ENCODE assay signal across 28 mouse cellular contexts in genomic region chr14:118168776-118169175, GRCm38 (mm10). TPM values are rescaled to one million over a fixed set of nuclear protein-coding genes. Genes with fewer than 3 reads are reported as not detected.
A peak's percentile ranks its signal among the peaks of the same experiment; 100 is the strongest.
DNase-seq lines count a peak whose midpoint lies in the region; ATAC-seq and TF ChIP-seq lines count a peak whose summit lies in the region.
"Had no signal": no experiment of that assay in that cellular context is flagged by ENCODE, and none has a peak within 500 bp of the region (broad histone marks: within the 10 kb centered on the region; RNA-seq: fewer than 3 reads in every experiment).

No protein-coding gene starts in this region.

- H3K36me3 ChIP-seq in hindbrain, postnatal 0 days (ENCODE audit: insufficient read depth, low read length): peaks cover 9% of the 10 kb centered on the region
- H3K36me3 ChIP-seq in hindbrain, embryonic 10.5 days: peaks cover 23% of the 10 kb centered on the region
- peaks cover 8% of the 10 kb centered on the region; the same call in 1 of the 2 replicates for H3K36me3 ChIP-seq in forebrain, embryonic 14.5 days (ENCODE audit: control insufficient read depth, insufficient read depth, low read length)
- peaks cover 27% of the 10 kb centered on the region for H3K36me3 ChIP-seq in embryonic facial prominence, embryonic 10.5 days (replicated peaks)

- no peak overlapping the region for H3K9ac ChIP-seq in hindbrain, postnatal 0 days (replicated peaks; ENCODE audit: low read length)
- no peak overlapping the region for H3K9ac ChIP-seq in forebrain, embryonic 14.5 days (ENCODE audit: low read length)
- H3K9ac ChIP-seq: embryonic facial prominence, embryonic 13.5 days; forebrain, embryonic 12.5 days; hindbrain, embryonic 13.5 days had no signal

- 0 out of 2 replicates have a peak, but pooled peaks have one; percentile 4 for TF ChIP-seq CTCF in hindbrain, postnatal 0 days (IDR thresholded peaks at IDR 0.05; ENCODE audit: low read depth)

- no peak for DNase-seq in hindbrain, postnatal 0 days (ENCODE audit: low spot score)
- DNase-seq in hindbrain, embryonic 10.5 days (ENCODE audit: low spot score): no peak
- DNase-seq in 3T3-L1 (ENCODE audit: low read depth, low spot score): peak; percentile 6
- peak; percentile 62 for DNase-seq in ES-CJ7 (ENCODE audit: low read depth, low spot score)
- peak; percentile 93 for DNase-seq in ZHBTc4 (ENCODE audit: low read depth, low spot score)
- DNase-seq in adrenal gland, postnatal 4 days (ENCODE audit: low spot score in 2 of 2): no peak
- no peak for DNase-seq in forebrain, embryonic 14.5 days (ENCODE audit: low spot score)
- no peak for DNase-seq in embryonic facial prominence, embryonic 10.5 days (ENCODE audit: low spot score)
- DNase-seq: adrenal gland, postnatal 10 days; adrenal gland, postnatal 36 days; B cell, adult 2 months; cerebellum, adult 11 months; cerebellum, adult 2 months; cerebellum, adult 9-11 months; cerebellum, postnatal 25 days; gastrocnemius, postnatal 10 days; gastrocnemius, postnatal 36 days; heart, adult 2 months had no signal

- 97% methylated on average over 4 of the region's 4 CpGs for WGBS in hindbrain, postnatal 0 days
- WGBS in hindbrain, embryonic 10.5 days: 91% methylated on average over 4 of the region's 4 CpGs
- 94% methylated on average over 4 of the region's 4 CpGs for WGBS in forebrain, embryonic 14.5 days
- 95% methylated on average over 4 of the region's 4 CpGs for WGBS in embryonic facial prominence, embryonic 10.5 days

- no peak overlapping the region for H3K27ac ChIP-seq in hindbrain, postnatal 0 days
- no peak overlapping the region for H3K27ac ChIP-seq in hindbrain, embryonic 10.5 days
- H3K27ac ChIP-seq in forebrain, embryonic 14.5 days (ENCODE audit: low read depth, low read length): no peak overlapping the region
- H3K27ac ChIP-seq in embryonic facial prominence, embryonic 10.5 days (replicated peaks): no peak overlapping the region
- H3K27ac ChIP-seq: embryonic facial prominence, embryonic 13.5 days; forebrain, embryonic 12.5 days; heart, adult 2 months; heart, embryonic 10.5 days; hindbrain, embryonic 13.5 days had no signal

- H3K4me2 ChIP-seq in hindbrain, postnatal 0 days (ENCODE audit: low read depth, low read length): no peak overlapping the region
- no peak overlapping the region for H3K4me2 ChIP-seq in forebrain, embryonic 14.5 days (ENCODE audit: low read length)
- H3K4me2 ChIP-seq: embryonic facial prominence, embryonic 13.5 days; forebrain, embryonic 12.5 days; hindbrain, embryonic 13.5 days had no signal

- H3K4me3 ChIP-seq in hindbrain, postnatal 0 days (ENCODE audit: low read length): no peak overlapping the region
- H3K4me3 ChIP-seq in hindbrain, embryonic 10.5 days: no peak overlapping the region
- no peak overlapping the region for H3K4me3 ChIP-seq in forebrain, embryonic 14.5 days (ENCODE audit: low read depth, low read length)
- H3K4me3 ChIP-seq in embryonic facial prominence, embryonic 10.5 days: no peak overlapping the region
- H3K4me3 ChIP-seq: embryonic facial prominence, embryonic 13.5 days; erythroblast, embryonic 14.5 days; forebrain, embryonic 12.5 days; heart, adult 2 months; heart, embryonic 10.5 days; hindbrain, embryonic 13.5 days had no signal

- H3K4me1 ChIP-seq in hindbrain, postnatal 0 days (ENCODE audit: insufficient read depth, low read length): no peaks in the 10 kb centered on the region
- peaks cover 22% of the 10 kb centered on the region for H3K4me1 ChIP-seq in hindbrain, embryonic 10.5 days (replicated peaks)
- no peaks in the 10 kb centered on the region for H3K4me1 ChIP-seq in forebrain, embryonic 14.5 days (ENCODE audit: control insufficient read depth, insufficient read depth, low read length)
- no peaks in the 10 kb centered on the region for H3K4me1 ChIP-seq in embryonic facial prominence, embryonic 10.5 days
- H3K4me1 ChIP-seq: embryonic facial prominence, embryonic 13.5 days; forebrain, embryonic 12.5 days; heart, embryonic 10.5 days; hindbrain, embryonic 13.5 days had no signal

- no peaks in the 10 kb centered on the region for H3K27me3 ChIP-seq in hindbrain, postnatal 0 days (ENCODE audit: insufficient read depth, low read length)
- H3K27me3 ChIP-seq in hindbrain, embryonic 10.5 days (ENCODE audit: insufficient read depth, poor library complexity, severe bottlenecking): no peaks in the 10 kb centered on the region
- no peaks in the 10 kb centered on the region for H3K27me3 ChIP-seq in forebrain, embryonic 14.5 days (replicated peaks; ENCODE audit: control insufficient read depth, insufficient read depth, low read length)
- no peaks in the 10 kb centered on the region for H3K27me3 ChIP-seq in embryonic facial prominence, embryonic 10.5 days (replicated peaks; ENCODE audit: low read depth, poor library complexity, severe bottlenecking)
- H3K27me3 ChIP-seq: CH12.LX; embryonic facial prominence, embryonic 13.5 days; forebrain, embryonic 12.5 days; hindbrain, embryonic 13.5 days had no signal

- no peaks in the 10 kb centered on the region for H3K9me3 ChIP-seq in hindbrain, postnatal 0 days (ENCODE audit: low read length)
- H3K9me3 ChIP-seq in hindbrain, embryonic 10.5 days: 0 out of 2 replicates have a peak, but pooled peaks cover 5% of the 10 kb centered on the region
- no peaks in the 10 kb centered on the region for H3K9me3 ChIP-seq in forebrain, embryonic 14.5 days (replicated peaks; ENCODE audit: control insufficient read depth, low read length)
- peaks cover 3% of the 10 kb centered on the region; the same call in 1 of the 2 replicates for H3K9me3 ChIP-seq in embryonic facial prominence, embryonic 10.5 days
- H3K9me3 ChIP-seq: embryonic facial prominence, embryonic 13.5 days; forebrain, embryonic 12.5 days; heart, embryonic 10.5 days; hindbrain, embryonic 13.5 days had no signal

- ATAC-seq in hindbrain, postnatal 0 days: no peak
- ATAC-seq in forebrain, embryonic 14.5 days: no peak
- ATAC-seq: forebrain, embryonic 16.5 days; hindbrain, embryonic 16.5 days; inflammation-experienced regulatory T-cells, adult 6 months; intestine, embryonic 16.5 days had no signal

RNA-seq across cellular contexts. Expression of gene Gpr180, which starts 31.8 kb away (rescaled TPM):
- 53.7 and 68.2 TPM in 2 replicates for total RNA-seq in hindbrain, postnatal 0 days (2014; rRNA removed)
- 50.1 and 50.4 TPM in 2 replicates for polyA plus RNA-seq in hindbrain, postnatal 0 days (2015; fragmentation: Nextera tagmentation; extraction: Ambion mirVana)
- polyA plus RNA-seq in hindbrain, embryonic 10.5 days (2016; fragmentation: Nextera tagmentation; extraction: Ambion mirVana): 37.2 and 39.8 TPM in 2 replicates
- 10 to 100 TPM; 30.7 to 31.3 TPM for total RNA-seq in adrenal gland, postnatal 4 days (2021)
- polyA plus RNA-seq in forebrain, embryonic 14.5 days (2014; fragmentation: Nextera tagmentation; extraction: Ambion mirVana): 30.0 and 33.0 TPM in 2 replicates
- polyA plus RNA-seq in embryonic facial prominence, embryonic 10.5 days (2016; fragmentation: Nextera tagmentation; extraction: Ambion mirVana): 40.9 and 44.6 TPM in 2 replicates

RNA-seq across cellular contexts. Expression of gene Tgds, which starts 36.2 kb away (rescaled TPM):
- 8.1 and 10.0 TPM in 2 replicates for total RNA-seq in hindbrain, postnatal 0 days (2014; rRNA removed)
- polyA plus RNA-seq in hindbrain, postnatal 0 days (2015; fragmentation: Nextera tagmentation; extraction: Ambion mirVana): 8.8 and 10.3 TPM in 2 replicates
- polyA plus RNA-seq in hindbrain, embryonic 10.5 days (2016; fragmentation: Nextera tagmentation; extraction: Ambion mirVana): 29.4 and 32.3 TPM in 2 replicates
- 10 to 100 TPM; 28.6 to 31.1 TPM for total RNA-seq in adrenal gland, postnatal 4 days (2021)
- 24.4 and 25.8 TPM in 2 replicates for polyA plus RNA-seq in forebrain, embryonic 14.5 days (2014; fragmentation: Nextera tagmentation; extraction: Ambion mirVana)
- 32.3 and 32.8 TPM in 2 replicates for polyA plus RNA-seq in embryonic facial prominence, embryonic 10.5 days (2016; fragmentation: Nextera tagmentation; extraction: Ambion mirVana)
- polyA plus RNA-seq: erythroblast, embryonic 14.5 days had no signal

Comparison
In these comparisons a context has a peak if more than half of its experiments do, and no peak if none do; other contexts are left out.
1. DNase-seq: peak in 3T3-L1 (single experiment), ES-CJ7 (single experiment) and ZHBTc4 (single experiment); none in hindbrain, postnatal 0 days (single experiment), hindbrain, embryonic 10.5 days (single experiment), adrenal gland, postnatal 4 days (0 of 2), forebrain, embryonic 14.5 days (single experiment) and embryonic facial prominence, embryonic 10.5 days (single experiment).